Mouse (Mus musculus): ENCODE measurements at regions not wholly inside any gene's neighbourhood (a gene's known extent, or its start where the extent isn't known, plus 50 kb on each side); places are given as distances from the start of the nearest gene placed in this dataset.

- no peak overlapping the region for H3K4me3 ChIP-seq (ENCODE audit: low read depth, low read length)
- ATAC-seq (ENCODE audit: extremely low read depth, insufficient number of reproducible peaks, low FRiP score, poor library complexity, severe bottlenecking), result no peak
- no peak for DNase-seq (ENCODE audit: low spot score)
- no peaks in the 10 kb centered on the region for H3K36me3 ChIP-seq (replicated peaks)
- H3K9me3 ChIP-seq (replicated peaks), result peaks cover 27% of the 10 kb centered on the region
- TF ChIP-seq TAL1 (conservative IDR thresholded peaks at IDR 0.05; ENCODE audit: low read depth, low read length), result no peak
- no peak for TF ChIP-seq POLR2AphosphoS5 (IDR thresholded peaks at IDR 0.05; ENCODE audit: insufficient replicate concordance, low read depth, low read length)
- no peak for TF ChIP-seq CTCF (IDR thresholded peaks at IDR 0.05; ENCODE audit: low read depth, low read length)
- TF ChIP-seq GATA1 (IDR thresholded peaks at IDR 0.05; ENCODE audit: borderline replicate concordance, low read length), result no peak
- TF ChIP-seq GATA2 (IDR thresholded peaks at IDR 0.05; ENCODE audit: borderline replicate concordance, low read depth, low read length), result no peak
- no peaks in the 10 kb centered on the region for H3K27me3 ChIP-seq (ENCODE audit: insufficient read depth, low read length)
- H3K4me1 ChIP-seq (ENCODE audit: insufficient read depth, low read depth, low read length), result no peaks in the 10 kb centered on the region
Observed at GRCm38 (mm10) chr12:27838384-27838783, 496.0 kb upstream of the Sox11 start.

GRCm38 (mm10) chr12:27826208-27826607 lies 483.8 kb upstream of the Sox11 start:
- TF ChIP-seq POLR2AphosphoS5 (IDR thresholded peaks at IDR 0.05; ENCODE audit: insufficient replicate concordance, low read depth, low read length) (no peak), GATA1 (IDR thresholded peaks at IDR 0.05; ENCODE audit: borderline replicate concordance, low read length) (no peak), CTCF (IDR thresholded peaks at IDR 0.05; ENCODE audit: low read depth, low read length) (no peak)
- Histone ChIP-seq H3K36me3 (replicated peaks) (no peaks in the 10 kb centered on the region), H3K9me3 (replicated peaks) (peaks cover 28% of the 10 kb centered on the region), H3K4me1 (ENCODE audit: insufficient read depth, low read depth, low read length) (no peaks in the 10 kb centered on the region), H3K27me3 (ENCODE audit: insufficient read depth, low read length) (no peaks in the 10 kb centered on the region), H3K4me3 (ENCODE audit: low read depth, low read length) (no peak overlapping the region)
- DNase-seq (ENCODE audit: low spot score) (no peak), ATAC-seq (ENCODE audit: extremely low read depth, insufficient number of reproducible peaks, low FRiP score, poor library complexity, severe bottlenecking) (no peak)

GRCm38 (mm10) chr12:27823392-27823791 lies 481.0 kb upstream of the Sox11 start:
- TF ChIP-seq CTCF (IDR thresholded peaks at IDR 0.05; ENCODE audit: low read depth, low read length), result no peak
- TF ChIP-seq POLR2AphosphoS5 (IDR thresholded peaks at IDR 0.05; ENCODE audit: insufficient replicate concordance, low read depth, low read length), result no peak
- TF ChIP-seq GATA2 (IDR thresholded peaks at IDR 0.05; ENCODE audit: borderline replicate concordance, low read depth, low read length), result no peak
- TF ChIP-seq TAL1 (conservative IDR thresholded peaks at IDR 0.05; ENCODE audit: low read depth, low read length), result no peak
- TF ChIP-seq GATA1 (IDR thresholded peaks at IDR 0.05; ENCODE audit: borderline replicate concordance, low read length), result no peak
- DNase-seq (ENCODE audit: low spot score), result no peak
- Histone ChIP-seq H3K4me1 (ENCODE audit: insufficient read depth, low read depth, low read length) (no peaks in the 10 kb centered on the region), H3K9me3 (replicated peaks) (peaks cover 32% of the 10 kb centered on the region), H3K4me3 (ENCODE audit: low read depth, low read length) (no peak overlapping the region), H3K27me3 (ENCODE audit: insufficient read depth, low read length) (no peaks in the 10 kb centered on the region), H3K36me3 (replicated peaks) (no peaks in the 10 kb centered on the region)
- ATAC-seq (ENCODE audit: extremely low read depth, insufficient number of reproducible peaks, low FRiP score, poor library complexity, severe bottlenecking), result no peak

- DNase-seq (ENCODE audit: low spot score), result no peak
- Histone ChIP-seq H3K36me3 (replicated peaks) (no peaks in the 10 kb centered on the region), H3K4me3 (ENCODE audit: low read depth, low read length) (no peak overlapping the region), H3K4me1 (ENCODE audit: insufficient read depth, low read depth, low read length) (no peaks in the 10 kb centered on the region), H3K9me3 (replicated peaks) (peaks cover 10% of the 10 kb centered on the region), H3K27me3 (ENCODE audit: insufficient read depth, low read length) (no peaks in the 10 kb centered on the region)
- TF ChIP-seq CTCF (IDR thresholded peaks at IDR 0.05; ENCODE audit: low read depth, low read length) (no peak), TAL1 (conservative IDR thresholded peaks at IDR 0.05; ENCODE audit: low read depth, low read length) (no peak), GATA1 (IDR thresholded peaks at IDR 0.05; ENCODE audit: borderline replicate concordance, low read length) (no peak), GATA2 (IDR thresholded peaks at IDR 0.05; ENCODE audit: borderline replicate concordance, low read depth, low read length) (no peak), POLR2AphosphoS5 (IDR thresholded peaks at IDR 0.05; ENCODE audit: insufficient replicate concordance, low read depth, low read length) (no peak)
- no peak for ATAC-seq (ENCODE audit: extremely low read depth, insufficient number of reproducible peaks, low FRiP score, poor library complexity, severe bottlenecking)
Observed at GRCm38 (mm10) chr12:27796642-27797041, 454.3 kb upstream of the Sox11 start.

- DNase-seq (ENCODE audit: low spot score) (no peak), ATAC-seq (ENCODE audit: extremely low read depth, insufficient number of reproducible peaks, low FRiP score, poor library complexity, severe bottlenecking) (no peak)
- H3K36me3 ChIP-seq (replicated peaks), result no peaks in the 10 kb centered on the region
- H3K4me1 ChIP-seq (ENCODE audit: insufficient read depth, low read depth, low read length), result no peaks in the 10 kb centered on the region
- no peak overlapping the region for H3K4me3 ChIP-seq (ENCODE audit: low read depth, low read length)
- H3K9me3 ChIP-seq (replicated peaks), result peaks cover 34% of the 10 kb centered on the region
- TF ChIP-seq CTCF (IDR thresholded peaks at IDR 0.05; ENCODE audit: low read depth, low read length), result no peak
- no peak for TF ChIP-seq GATA1 (IDR thresholded peaks at IDR 0.05; ENCODE audit: borderline replicate concordance, low read length)
- no peak for TF ChIP-seq GATA2 (IDR thresholded peaks at IDR 0.05; ENCODE audit: borderline replicate concordance, low read depth, low read length)
- TF ChIP-seq POLR2AphosphoS5 (IDR thresholded peaks at IDR 0.05; ENCODE audit: insufficient replicate concordance, low read depth, low read length), result no peak
- TF ChIP-seq TAL1 (conservative IDR thresholded peaks at IDR 0.05; ENCODE audit: low read depth, low read length), result no peak
- H3K27me3 ChIP-seq (ENCODE audit: insufficient read depth, low read length), result no peaks in the 10 kb centered on the region
Observed at GRCm38 (mm10) chr12:27786716-27787291, 444.4 kb upstream of the Sox11 start.

GRCm38 (mm10) chr12:27780801-27781200 lies 438.4 kb upstream of the Sox11 start:
- H3K9me3 ChIP-seq (replicated peaks), result peaks cover 19% of the 10 kb centered on the region
- DNase-seq (ENCODE audit: low spot score), result no peak
- H3K27me3 ChIP-seq (ENCODE audit: insufficient read depth, low read length), result no peaks in the 10 kb centered on the region
- H3K4me1 ChIP-seq (ENCODE audit: insufficient read depth, low read depth, low read length), result no peaks in the 10 kb centered on the region
- H3K36me3 ChIP-seq (replicated peaks), result no peaks in the 10 kb centered on the region
- H3K4me3 ChIP-seq (ENCODE audit: low read depth, low read length), result no peak overlapping the region
- TF ChIP-seq GATA2 (IDR thresholded peaks at IDR 0.05; ENCODE audit: borderline replicate concordance, low read depth, low read length), result no peak
- TF ChIP-seq TAL1 (conservative IDR thresholded peaks at IDR 0.05; ENCODE audit: low read depth, low read length), result no peak
- TF ChIP-seq CTCF (IDR thresholded peaks at IDR 0.05; ENCODE audit: low read depth, low read length), result no peak
- no peak for TF ChIP-seq POLR2AphosphoS5 (IDR thresholded peaks at IDR 0.05; ENCODE audit: insufficient replicate concordance, low read depth, low read length)
- no peak for TF ChIP-seq GATA1 (IDR thresholded peaks at IDR 0.05; ENCODE audit: borderline replicate concordance, low read length)
- ATAC-seq (ENCODE audit: extremely low read depth, insufficient number of reproducible peaks, low FRiP score, poor library complexity, severe bottlenecking), result no peak

Data from G1E (cell line).